Mouse (Mus musculus) E14TG2a.4 (cell line): Measurements from ENCODE around the gene Slc25a12.

Experiments used
- CTCF ChIP-seq: conservative IDR thresholded peaks from 2 replicates; pipeline ENCODE4 v1.5.1; 2014; ENCODE audit warnings: low read length
- POU5F1 ChIP-seq: IDR thresholded peaks from 2 replicates; pipeline ENCODE4 v1.6.1; 2014; ENCODE audit warnings: low read length, borderline replicate concordance

DNA sequence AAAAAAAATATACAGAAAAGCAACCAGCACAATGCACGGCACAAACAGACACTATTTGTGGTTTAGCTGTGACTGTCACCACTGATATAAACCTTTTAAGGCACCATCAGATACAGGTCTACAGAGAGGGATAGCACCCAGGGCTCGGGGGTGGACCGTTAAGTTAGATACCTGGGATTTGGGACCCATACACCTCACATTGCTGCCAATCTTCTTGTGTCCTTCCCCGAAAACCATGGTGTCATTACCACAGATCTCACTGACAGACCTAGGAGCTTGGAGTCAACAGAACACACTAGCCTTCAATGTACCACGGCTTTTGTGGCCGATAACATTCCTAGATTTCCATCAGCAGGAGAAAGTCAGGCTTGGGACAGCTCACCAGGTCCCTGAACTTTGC lies 30.9 kb downstream of the Slc25a12 start:
- TF ChIP-seq CTCF, result no peak
- no peak for TF ChIP-seq POU5F1
